Mouse (Mus musculus): ENCODE measurements around the gene Syvn1.

GRCm38 (mm10) chr19:6061641-6062302, 15.4 kb downstream of the Syvn1 start:
- TF ChIP-seq POLR2A (IDR thresholded peaks at IDR 0.05; ENCODE audit: borderline replicate concordance, low read depth, low read length) = no peak
- TF ChIP-seq CTCF (IDR thresholded peaks at IDR 0.05; ENCODE audit: low read depth, low read length) = no peak
